9 mouse cellular contexts compared by ENCODE assay signal in the genomic region with DNA sequence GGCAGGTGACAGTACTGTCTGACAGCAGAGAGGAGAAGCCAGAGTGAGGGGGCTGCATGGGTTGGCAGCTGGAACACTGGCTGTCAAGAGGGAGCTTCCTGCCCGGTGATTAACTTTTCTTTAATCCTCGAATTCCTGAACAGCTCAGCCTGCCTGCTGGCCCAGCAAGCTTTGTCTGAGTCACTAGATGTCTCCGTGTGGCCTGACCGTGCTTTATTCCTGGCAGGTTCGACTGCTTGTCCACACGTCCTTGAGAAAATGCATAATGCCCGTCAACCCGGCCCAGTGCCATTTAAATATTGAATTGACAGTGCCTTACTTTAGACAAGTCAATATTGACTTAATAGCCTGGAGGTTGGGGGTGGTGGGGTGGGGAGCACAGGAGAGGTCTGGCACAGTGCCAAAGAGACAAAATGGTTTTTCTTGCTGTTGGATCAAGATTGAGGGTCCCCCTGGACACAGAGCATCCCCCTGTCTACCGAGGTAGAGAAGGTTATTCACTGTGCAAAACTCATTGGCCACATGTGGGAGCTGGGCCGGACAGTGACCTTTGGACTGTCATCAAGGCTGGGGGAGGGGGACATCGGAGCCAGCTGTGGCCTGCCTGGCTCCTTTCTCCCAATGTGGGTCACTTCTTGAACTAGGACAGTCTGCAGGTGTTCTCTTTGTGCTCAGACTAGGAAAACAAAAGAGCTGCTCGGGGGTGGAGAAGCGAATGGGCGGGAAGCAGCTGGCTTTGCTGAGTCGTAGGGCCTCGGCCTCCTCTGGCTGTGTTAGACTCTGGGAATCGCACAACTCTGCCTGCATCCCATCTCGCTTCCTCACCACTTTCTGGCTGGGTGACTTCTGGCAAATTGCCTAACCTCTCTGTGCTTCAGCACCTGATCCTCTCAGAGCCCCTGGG. TPM values are rescaled to one million over a fixed set of nuclear protein-coding genes. Genes with fewer than 3 reads are reported as not detected.
DNase-seq lines count a peak whose midpoint lies in the region; ATAC-seq lines count a peak whose summit lies in the region.
"Had no signal": no experiment of that assay in that cellular context is flagged by ENCODE, and none has a peak within 500 bp of the region (broad histone marks: within the 10 kb centered on the region; RNA-seq: fewer than 3 reads in every experiment).

No protein-coding gene starts in this region.

- no peaks in the 10 kb centered on the region for H3K36me3 ChIP-seq in heart, embryonic 11.5 days (ENCODE audit: control insufficient read depth, insufficient read depth, low read length)
- no peaks in the 10 kb centered on the region for H3K36me3 ChIP-seq in hindbrain, embryonic 13.5 days
- H3K36me3 ChIP-seq in liver, embryonic 11.5 days (ENCODE audit: control insufficient read depth, insufficient read depth, low read length), result no peaks in the 10 kb centered on the region
- H3K36me3 ChIP-seq: G1E had no signal

- H3K27me3 ChIP-seq in heart, embryonic 11.5 days (ENCODE audit: control insufficient read depth, insufficient read depth, low read length), result peaks cover 2% of the 10 kb centered on the region; the same call in 1 of the 2 replicates
- 0 out of 2 replicates have a peak, but pooled peaks cover 12% of the 10 kb centered on the region for H3K27me3 ChIP-seq in hindbrain, embryonic 13.5 days
- H3K27me3 ChIP-seq in liver, embryonic 11.5 days (replicated peaks; ENCODE audit: control insufficient read depth, insufficient read depth, low read length), result peaks cover 2% of the 10 kb centered on the region; the same call in 1 of the 2 replicates

- no peak overlapping the region for H3K4me3 ChIP-seq in heart, embryonic 11.5 days (ENCODE audit: low read depth, low read length)
- no peak overlapping the region for H3K4me3 ChIP-seq in hindbrain, embryonic 13.5 days
- H3K4me3 ChIP-seq in liver, embryonic 11.5 days (ENCODE audit: low read depth, low read length), result no peak overlapping the region

- H3K9ac ChIP-seq in heart, embryonic 11.5 days (ENCODE audit: low read depth, low read length), result 0 out of 2 replicates have a peak overlapping the region, but pooled peaks have one; percentile 23
- H3K9ac ChIP-seq in hindbrain, embryonic 13.5 days, result peak overlapping the region; percentile 29; the same call in 1 of the 2 replicates
- no peak overlapping the region for H3K9ac ChIP-seq in liver, embryonic 11.5 days (ENCODE audit: low read depth, low read length)

- ATAC-seq in heart, embryonic 11.5 days (replicated peaks; ENCODE audit: insufficient number of reproducible peaks, low FRiP score, low TSS enrichment), result no peak
- ATAC-seq in hindbrain, embryonic 13.5 days (ENCODE audit: low FRiP score), result 0 out of 2 replicates have a peak, but pooled peaks have one; percentile 21
- no peak for ATAC-seq in liver, embryonic 11.5 days (replicated peaks; ENCODE audit: low FRiP score)
- ATAC-seq in frontal cortex, adult (ENCODE audit: low TSS enrichment), result no peak

- H3K27ac ChIP-seq in heart, embryonic 11.5 days (ENCODE audit: low read depth, low read length), result no peak overlapping the region
- H3K27ac ChIP-seq in hindbrain, embryonic 13.5 days, result peak overlapping the region; percentile 81
- H3K27ac ChIP-seq in liver, embryonic 11.5 days (ENCODE audit: low read depth, low read length), result peak overlapping the region; percentile 28

- peaks cover 20% of the 10 kb centered on the region for H3K4me1 ChIP-seq in heart, embryonic 11.5 days (ENCODE audit: control insufficient read depth, insufficient read depth, low read length)
- H3K4me1 ChIP-seq in hindbrain, embryonic 13.5 days (replicated peaks), result peaks cover 44% of the 10 kb centered on the region
- peaks cover 3% of the 10 kb centered on the region for H3K4me1 ChIP-seq in liver, embryonic 11.5 days (replicated peaks; ENCODE audit: control insufficient read depth, insufficient read depth, low read length)

- WGBS in heart, embryonic 11.5 days (ENCODE audit: insufficient replicate concordance), result 27% methylated on average over 18 of the region's 18 CpGs
- WGBS in hindbrain, embryonic 13.5 days, result 6% methylated on average over 18 of the region's 18 CpGs
- 43% methylated on average over 18 of the region's 18 CpGs for WGBS in liver, embryonic 11.5 days

- H3K4me2 ChIP-seq in heart, embryonic 11.5 days, result no peak overlapping the region
- 0 out of 2 replicates have a peak overlapping the region, but pooled peaks have one; percentile 8 for H3K4me2 ChIP-seq in hindbrain, embryonic 13.5 days
- peak overlapping the region; percentile 22 for H3K4me2 ChIP-seq in liver, embryonic 11.5 days

- DNase-seq in heart, postnatal 25 days (ENCODE audit: low spot score), result no peak
- DNase-seq in cerebellum, postnatal 36 days, result peak; percentile 35 to 53
- peak; percentile 62 for DNase-seq in liver, embryonic 11.5 days (ENCODE audit: low spot score)
- peak; percentile 93 for DNase-seq in retina, postnatal 1 day
- DNase-seq in urinary bladder, postnatal 25 days (ENCODE audit: low spot score), result no peak

- intact Hi-C loops in heart, postnatal 25 days (cut with DNase I), result no loop called here

- H3K9me3 ChIP-seq in heart, embryonic 11.5 days (replicated peaks; ENCODE audit: control insufficient read depth, low read length), result no peaks in the 10 kb centered on the region
- no peaks in the 10 kb centered on the region for H3K9me3 ChIP-seq in hindbrain, embryonic 13.5 days
- no peaks in the 10 kb centered on the region for H3K9me3 ChIP-seq in liver, embryonic 11.5 days (ENCODE audit: control insufficient read depth, low read length)

RNA-seq across cellular contexts. Expression of a gene that starts 30.3 kb away (rescaled TPM):
- 41.4 and 51.7 TPM in 2 replicates for polyA plus RNA-seq in heart, embryonic 11.5 days (2014; fragmentation: Nextera tagmentation; extraction: Ambion mirVana)
- 10 to 100 TPM; 37.3 to 42.6 TPM for total RNA-seq in heart, postnatal 25 days (2021)
- polyA plus RNA-seq in hindbrain, embryonic 13.5 days (2015; fragmentation: Nextera tagmentation; extraction: Ambion mirVana), result 63.4 and 65.4 TPM in 2 replicates
- 18.4 and 20.1 TPM in 2 replicates for polyA plus RNA-seq in liver, embryonic 11.5 days (2014; fragmentation: Nextera tagmentation; extraction: Ambion mirVana)
- polyA plus RNA-seq: G1E had no signal

Comparison
In these comparisons a context has a peak if more than half of its experiments do, and no peak if none do; other contexts are left out.
1. DNase-seq: peak in cerebellum, postnatal 36 days (2 of 2), liver, embryonic 11.5 days (single experiment) and retina, postnatal 1 day (single experiment); none in heart, postnatal 25 days (single experiment) and urinary bladder, postnatal 25 days (single experiment).